Mouse (Mus musculus) liver, postnatal 0 days (tissue): Measurements from ENCODE around the gene Syt7.

Experiments
- CTCF ChIP-seq: sonication (generic); IDR thresholded peaks from 2 replicates; pipeline ENCODE4 v1.5.1; 2016; ENCODE audit warnings: antibody characterized with exemption, low read depth
- EP300 ChIP-seq: IDR thresholded peaks from 2 replicates; pipeline ENCODE4 v1.6.1; 2016; ENCODE audit warnings: antibody characterized with exemption, low read depth, mild to moderate bottlenecking

DNA sequence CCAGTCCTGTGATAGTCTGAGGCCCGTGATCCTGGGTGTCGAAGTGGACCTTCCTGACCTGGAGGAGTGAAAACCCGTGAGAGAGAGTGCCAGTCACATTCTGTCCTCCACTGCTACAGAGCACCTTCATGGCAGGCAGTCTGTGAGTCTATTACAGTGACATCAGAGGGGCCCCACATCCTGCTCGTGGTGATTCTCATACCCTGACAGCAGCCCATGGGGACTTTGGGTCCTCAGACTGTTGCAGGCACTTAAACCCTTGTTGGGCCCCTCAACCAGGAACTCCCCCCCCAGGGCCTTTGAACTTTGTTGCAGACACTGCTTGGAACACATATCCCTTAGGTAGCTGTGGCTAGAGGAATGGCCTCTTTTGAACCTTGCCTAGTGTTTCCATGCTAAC, 90.7 kb downstream of the Syt7 start:
- TF ChIP-seq CTCF = no peak
- no peak for TF ChIP-seq EP300
